Mouse (Mus musculus): ENCODE measurements at regions not wholly inside any gene's neighbourhood (a gene's known extent, or its start where the extent isn't known, plus 50 kb on each side); places are given as distances from the start of the nearest gene placed in this dataset.
"Not testable (repeated sequence)": the region's sequence is repeated elsewhere in the genome, so short reads cannot be mapped to it uniquely, and the experiment has no call there.

DNA sequence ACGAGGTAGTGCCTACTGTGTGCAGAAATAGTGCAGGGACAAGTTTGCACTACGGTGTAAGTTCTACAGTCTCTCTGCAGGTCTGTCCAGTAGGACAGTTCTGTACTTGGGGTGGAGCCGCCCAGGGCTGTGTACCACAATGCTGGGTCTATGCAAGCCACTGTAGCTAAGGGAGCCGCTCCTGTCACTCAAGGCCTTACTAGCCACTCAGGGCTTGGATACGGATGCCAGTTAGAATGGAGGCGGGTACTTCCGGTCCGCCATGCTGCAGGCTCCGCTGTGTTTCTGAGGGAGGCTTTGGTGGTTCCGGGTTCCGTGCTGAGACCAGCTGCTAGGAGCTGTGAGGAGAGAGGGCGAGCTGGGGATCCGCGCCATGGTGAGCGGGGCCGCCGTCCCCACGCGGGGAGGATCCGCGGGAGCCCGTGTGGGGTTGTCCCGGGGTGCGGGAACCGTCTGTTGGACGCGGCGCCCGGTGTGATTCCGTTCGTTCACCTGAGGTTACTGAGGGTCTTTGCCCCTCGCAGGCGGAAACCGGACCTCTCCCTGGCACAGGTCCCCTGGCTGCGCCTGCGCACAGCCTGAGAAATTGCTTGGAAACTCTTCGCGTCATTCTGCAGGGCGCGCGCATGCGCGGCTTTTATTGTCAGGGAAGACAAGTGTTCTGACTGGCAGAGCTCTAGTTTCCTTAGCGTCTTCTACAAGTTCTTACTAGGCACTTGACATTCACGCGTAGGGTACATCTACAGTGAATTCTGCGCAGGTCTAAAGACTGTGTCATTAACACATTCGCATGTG is 51.0 kb upstream of the Zfp873 start:
- Histone ChIP-seq H3K9ac (0 out of 2 replicates have a peak overlapping the region, but pooled peaks have one; percentile 21), H3K36me3 (ENCODE audit: poor library complexity, severe bottlenecking) (peaks cover 21% of the 10 kb centered on the region), H3K4me2 (peak overlapping the region; percentile 54), H3K9me3 (replicated peaks) (peaks cover 11% of the 10 kb centered on the region), H3K4me3 (peak overlapping the region; percentile 36)
- ATAC-seq = peak; percentile 100
- H3K27ac ChIP-seq, H3K4me1 ChIP-seq, H3K27me3 ChIP-seq: not testable (repeated sequence)
- WGBS = 1% methylated on average over 14 of the region's 48 CpGs
